Mouse (Mus musculus): ENCODE measurements around the gene Lrp2. TPM values are rescaled to one million over a fixed set of nuclear protein-coding genes. Genes with fewer than 3 reads are reported as not detected.
A peak's percentile ranks its signal among the peaks of the same experiment; 100 is the strongest.

Gene Lrp2
- polyA plus RNA-seq, 1 experiment from 2014 or later = 0.74 TPM

DNA sequence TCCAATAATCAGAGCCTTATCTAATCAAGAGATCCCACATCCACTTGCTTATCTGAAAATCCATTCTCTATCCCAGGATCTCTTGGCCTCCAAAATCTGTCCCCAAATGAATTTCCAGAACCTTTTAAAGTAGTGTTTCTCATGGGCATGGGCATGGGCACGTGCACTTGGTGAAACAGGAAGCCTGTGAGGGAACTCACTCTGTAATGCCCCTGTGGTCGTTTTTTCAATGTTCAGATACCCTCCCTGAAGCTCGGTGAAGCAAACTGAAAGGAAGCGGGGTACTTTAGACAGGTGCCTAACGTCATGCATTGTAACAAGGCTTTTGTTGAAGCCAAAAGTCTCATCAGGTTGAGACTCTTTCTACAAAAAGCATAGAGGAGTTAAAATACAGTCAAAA is 23.1 kb downstream of the Lrp2 start:
- no peak for ATAC-seq (ENCODE audit: insufficient number of reproducible peaks, low FRiP score)
- no peak overlapping the region for H3K4me3 ChIP-seq

DNA sequence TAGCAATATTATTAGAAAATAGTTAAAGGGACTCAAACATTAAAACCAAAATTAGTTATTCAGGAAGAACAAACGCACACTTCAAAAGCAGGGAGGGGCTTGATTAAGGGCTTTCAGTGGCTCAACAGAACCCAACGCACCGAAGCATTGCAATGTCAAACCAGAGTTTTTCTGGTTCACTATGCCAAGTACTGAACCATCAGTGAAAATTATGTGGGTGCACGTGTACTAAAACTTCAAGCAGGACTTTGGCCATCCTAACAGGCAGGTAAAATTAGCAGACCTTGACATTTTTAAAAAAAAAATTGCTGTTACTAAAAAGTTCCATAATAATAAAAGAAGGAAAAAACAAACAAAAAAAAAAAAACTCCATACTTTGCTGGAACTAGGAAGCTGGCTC is 25.6 kb downstream of the Lrp2 start:
- Histone ChIP-seq H3K4me1 (replicated peaks) (peaks cover 7% of the 10 kb centered on the region), H3K4me3 (no peak overlapping the region), H3K9ac (no peak overlapping the region), H3K27me3 (replicated peaks) (no peaks in the 10 kb centered on the region), H3K27ac (ENCODE audit: poor library complexity, severe bottlenecking) (no peak overlapping the region), H3K36me3 (no peaks in the 10 kb centered on the region), H3K9me3 (replicated peaks) (no peaks in the 10 kb centered on the region), H3K4me2 (no peak overlapping the region)
- ATAC-seq (ENCODE audit: insufficient number of reproducible peaks, low FRiP score) = no peak
- 82% methylated on average over 4 of the region's 4 CpGs for WGBS

More for the DNA sequence above, 23.1 kb downstream of the Lrp2 start:
- 53% methylated on average over 5 of the region's 5 CpGs for WGBS
- H3K9me3 ChIP-seq (replicated peaks) = no peaks in the 10 kb centered on the region
- H3K27me3 ChIP-seq (replicated peaks) = no peaks in the 10 kb centered on the region
- H3K4me1 ChIP-seq (replicated peaks) = peaks cover 7% of the 10 kb centered on the region
- H3K27ac ChIP-seq (ENCODE audit: poor library complexity, severe bottlenecking) = no peak overlapping the region
- no peaks in the 10 kb centered on the region for H3K36me3 ChIP-seq
- H3K9ac ChIP-seq = no peak overlapping the region
- no peak overlapping the region for H3K4me2 ChIP-seq

DNA sequence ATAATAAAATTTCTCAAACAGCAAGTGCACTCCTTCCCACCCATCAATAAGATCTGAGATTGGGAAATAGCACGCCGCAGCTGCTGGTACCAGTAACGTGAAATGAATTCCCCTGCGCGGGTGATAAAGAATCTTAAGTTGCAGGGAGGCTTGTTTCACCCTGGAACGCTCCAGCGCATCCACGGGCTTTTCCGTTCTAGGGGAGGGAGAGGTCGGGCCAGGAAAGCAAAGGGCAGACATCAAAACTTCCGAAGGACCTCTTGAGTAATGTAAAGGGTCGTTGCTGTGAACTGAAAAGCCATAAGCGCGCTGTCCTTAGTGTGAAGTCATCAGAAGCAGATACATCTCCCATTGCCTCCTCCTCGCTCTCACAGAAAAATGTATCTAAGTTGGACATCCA is 26.5 kb downstream of the Lrp2 start:
- no peak overlapping the region for H3K4me3 ChIP-seq
- no peak overlapping the region for H3K27ac ChIP-seq (ENCODE audit: poor library complexity, severe bottlenecking)
- 66% methylated on average over 15 of the region's 15 CpGs for WGBS
- peak overlapping the region; percentile 16; the same call in 1 of the 2 replicates for H3K4me2 ChIP-seq
- no peak for ATAC-seq (ENCODE audit: insufficient number of reproducible peaks, low FRiP score)
- H3K9ac ChIP-seq = no peak overlapping the region
- peaks cover 7% of the 10 kb centered on the region for H3K4me1 ChIP-seq (replicated peaks)
- H3K27me3 ChIP-seq (replicated peaks) = no peaks in the 10 kb centered on the region
- no peaks in the 10 kb centered on the region for H3K9me3 ChIP-seq (replicated peaks)
- no peaks in the 10 kb centered on the region for H3K36me3 ChIP-seq

DNA sequence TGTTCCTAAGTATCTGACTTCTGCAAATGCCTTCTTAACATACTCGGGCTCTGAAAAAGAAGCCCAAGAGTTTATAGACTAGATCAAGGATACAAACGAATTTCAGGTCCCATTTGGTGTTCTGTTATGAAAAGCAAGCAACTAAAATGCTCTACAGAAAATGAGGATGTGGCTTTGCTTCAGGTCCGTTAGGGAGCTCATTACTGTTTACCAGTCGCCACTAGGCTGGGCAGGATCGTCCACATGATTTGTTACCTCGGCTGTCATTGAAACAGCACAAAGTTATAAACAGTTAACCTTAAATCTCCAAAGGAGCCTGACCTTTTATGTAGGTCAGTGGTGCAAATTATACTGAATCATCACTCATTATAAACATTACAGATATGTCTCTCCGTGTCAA is 29.2 kb downstream of the Lrp2 start:
- WGBS = 61% methylated on average over 7 of the region's 7 CpGs
- Histone ChIP-seq H3K36me3 (no peaks in the 10 kb centered on the region), H3K4me2 (no peak overlapping the region), H3K4me1 (replicated peaks) (no peaks in the 10 kb centered on the region), H3K27me3 (replicated peaks) (no peaks in the 10 kb centered on the region), H3K9me3 (replicated peaks) (no peaks in the 10 kb centered on the region), H3K4me3 (no peak overlapping the region), H3K27ac (ENCODE audit: poor library complexity, severe bottlenecking) (no peak overlapping the region), H3K9ac (no peak overlapping the region)
- no peak for ATAC-seq (ENCODE audit: insufficient number of reproducible peaks, low FRiP score)

DNA sequence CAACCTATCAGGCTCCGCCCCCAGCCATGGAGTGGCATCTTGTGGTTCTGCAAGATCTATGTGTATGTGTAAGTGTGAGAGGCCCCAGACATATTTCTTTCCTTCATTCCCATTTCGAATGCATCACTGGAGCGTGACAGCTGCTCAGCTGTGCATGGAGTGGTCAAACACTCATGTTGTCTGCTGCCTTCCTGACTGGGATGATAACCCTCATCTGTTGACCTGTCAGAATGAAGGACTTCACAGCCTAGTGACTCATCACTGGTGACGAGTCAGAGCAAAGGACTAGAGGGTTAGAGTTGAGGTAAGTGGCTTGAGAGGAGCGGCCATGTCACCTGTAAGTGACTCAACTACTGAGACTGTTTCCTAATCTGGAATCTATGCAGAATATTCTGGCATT is 34.2 kb downstream of the Lrp2 start:
- Histone ChIP-seq H3K9me3 (replicated peaks) (no peaks in the 10 kb centered on the region), H3K36me3 (no peaks in the 10 kb centered on the region), H3K9ac (no peak overlapping the region), H3K4me2 (no peak overlapping the region), H3K4me1 (replicated peaks) (no peaks in the 10 kb centered on the region), H3K27ac (ENCODE audit: poor library complexity, severe bottlenecking) (no peak overlapping the region), H3K27me3 (replicated peaks) (no peaks in the 10 kb centered on the region), H3K4me3 (no peak overlapping the region)
- 52% methylated on average over 5 of the region's 5 CpGs for WGBS
- ATAC-seq (ENCODE audit: insufficient number of reproducible peaks, low FRiP score) = no peak

DNA sequence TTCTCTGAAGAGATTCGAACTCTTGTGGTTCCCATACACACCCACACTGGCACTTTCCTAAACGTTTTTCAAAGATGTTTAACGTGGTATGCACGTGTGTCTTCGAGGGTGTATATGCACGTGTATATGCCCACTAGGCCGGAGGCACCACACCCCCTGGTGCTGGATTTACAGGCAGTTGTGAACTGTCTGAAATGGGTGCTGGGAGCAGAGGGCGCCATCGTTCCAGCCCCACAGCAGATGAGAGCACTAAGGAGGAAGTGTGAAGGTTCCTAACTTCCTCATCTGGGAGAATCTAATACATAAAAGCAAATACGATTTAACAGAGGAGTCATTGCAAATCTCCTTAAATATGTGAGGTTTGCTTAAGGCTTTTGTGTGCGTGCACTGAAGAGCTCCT is 39.0 kb downstream of the Lrp2 start:
- WGBS = 76% methylated on average over 11 of the region's 11 CpGs
- H3K4me3 ChIP-seq = no peak overlapping the region
- no peaks in the 10 kb centered on the region for H3K4me1 ChIP-seq (replicated peaks)

DNA sequence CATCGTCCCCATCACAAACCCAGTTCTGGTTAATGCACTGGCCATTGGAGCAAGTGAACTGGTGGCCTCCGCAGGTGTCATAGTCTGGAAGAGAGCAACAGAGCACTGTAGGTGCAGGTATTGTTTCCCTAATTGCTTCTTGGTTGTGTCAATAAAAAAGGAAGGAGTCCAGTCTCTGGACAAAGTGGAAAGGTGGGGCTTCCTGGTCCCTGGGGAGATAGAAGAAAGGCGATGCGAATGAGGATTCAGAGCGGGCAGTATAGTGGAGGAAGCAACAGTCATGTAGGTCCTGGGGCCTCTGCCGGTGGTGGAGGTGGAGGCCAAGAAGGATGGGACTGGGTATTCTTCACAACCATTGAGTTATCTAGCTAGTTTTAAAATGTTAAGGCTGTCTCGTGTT is 49.8 kb downstream of the Lrp2 start:
- Histone ChIP-seq H3K27me3 (replicated peaks) (0 out of 2 replicates have a peak, but pooled peaks cover 5% of the 10 kb centered on the region), H3K9me3 (replicated peaks) (no peaks in the 10 kb centered on the region), H3K4me1 (replicated peaks) (peaks cover 12% of the 10 kb centered on the region), H3K4me3 (no peak overlapping the region), H3K9ac (no peak overlapping the region), H3K36me3 (no peaks in the 10 kb centered on the region), H3K4me2 (no peak overlapping the region), H3K27ac (ENCODE audit: poor library complexity, severe bottlenecking) (no peak overlapping the region)
- WGBS = 79% methylated on average over 7 of the region's 7 CpGs
- no peak for ATAC-seq (ENCODE audit: insufficient number of reproducible peaks, low FRiP score)

More for the DNA sequence above, 39.0 kb downstream of the Lrp2 start:
- Histone ChIP-seq H3K36me3 (no peaks in the 10 kb centered on the region), H3K4me2 (no peak overlapping the region), H3K27ac (ENCODE audit: poor library complexity, severe bottlenecking) (no peak overlapping the region), H3K9me3 (replicated peaks) (no peaks in the 10 kb centered on the region), H3K27me3 (replicated peaks) (no peaks in the 10 kb centered on the region), H3K9ac (no peak overlapping the region)
- ATAC-seq (ENCODE audit: insufficient number of reproducible peaks, low FRiP score) = no peak

DNA sequence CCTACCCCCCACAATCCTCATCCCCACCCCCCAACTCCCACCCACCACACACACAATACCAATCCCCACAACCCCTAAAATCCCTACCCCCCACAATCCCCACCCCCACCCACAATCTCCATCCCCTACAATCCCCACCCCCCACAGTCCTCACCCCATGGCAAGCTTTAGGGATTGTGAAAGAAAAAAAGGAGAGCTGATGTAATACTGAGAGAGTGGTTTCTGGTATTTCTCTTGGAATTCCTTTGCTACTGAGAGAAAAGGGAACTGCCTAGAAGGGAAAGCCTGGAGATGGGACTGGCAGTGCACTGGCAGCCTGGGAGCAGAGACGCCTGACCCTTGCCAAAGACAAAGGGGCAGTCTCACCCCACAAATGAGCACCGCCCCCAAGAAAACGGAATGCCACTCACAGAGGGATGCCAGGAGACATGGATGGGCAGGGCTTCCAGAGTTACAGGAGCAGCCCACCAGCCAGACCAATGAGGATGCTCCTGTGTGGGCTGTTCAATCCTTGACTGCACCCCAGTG is 54.3 kb downstream of the Lrp2 start:
- Histone ChIP-seq H3K27ac (ENCODE audit: poor library complexity, severe bottlenecking) (no peak overlapping the region), H3K9me3 (replicated peaks) (no peaks in the 10 kb centered on the region)

DNA sequence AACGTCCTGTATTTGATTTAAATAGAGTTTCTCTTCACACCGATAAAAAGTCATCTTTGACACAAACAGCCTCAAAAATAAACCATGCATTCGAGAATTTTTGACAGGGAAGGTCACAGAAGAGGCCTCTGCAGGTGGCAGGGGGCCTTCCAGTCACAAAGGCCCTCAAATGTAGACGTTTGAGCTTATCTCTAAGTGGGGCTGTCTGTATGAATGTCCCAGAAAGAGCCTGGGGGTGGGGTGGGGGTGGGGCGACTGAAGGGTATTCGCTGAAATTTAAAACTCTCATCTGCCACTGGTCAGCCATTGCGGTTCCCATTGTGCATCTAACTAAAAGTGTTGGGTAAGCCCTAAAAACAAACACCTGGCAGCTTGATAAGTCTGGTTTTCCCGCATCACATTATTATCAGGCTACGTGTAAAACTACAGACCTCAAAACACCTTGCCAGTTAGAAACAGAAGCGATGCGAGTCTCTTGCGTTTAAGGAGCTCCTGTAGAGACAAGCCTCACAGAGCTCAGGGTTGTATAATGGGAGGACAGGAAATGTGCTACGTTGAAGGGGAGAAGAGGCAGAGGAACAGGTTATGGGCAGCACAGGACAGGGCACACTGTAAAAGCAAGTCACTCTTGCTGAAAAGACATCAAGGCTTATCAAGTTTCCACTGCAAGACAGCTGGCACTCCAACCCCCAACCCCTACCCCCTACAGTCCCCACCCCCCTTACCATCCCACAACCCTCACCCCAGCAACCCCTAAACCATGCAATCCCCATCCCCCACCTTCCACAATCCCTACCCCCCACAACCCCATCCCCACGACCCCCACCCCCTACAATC is 55.0 kb downstream of the Lrp2 start:
- 8% methylated on average over 14 of the region's 14 CpGs for WGBS
- peak overlapping the region; percentile 24 for H3K4me2 ChIP-seq
- H3K27ac ChIP-seq (ENCODE audit: poor library complexity, severe bottlenecking) = no peak overlapping the region
- 0 out of 2 replicates have a peak, but pooled peaks cover 5% of the 10 kb centered on the region for H3K27me3 ChIP-seq (replicated peaks)
- 0 out of 2 replicates have a peak, but pooled peaks have one; percentile 22 for ATAC-seq (ENCODE audit: insufficient number of reproducible peaks, low FRiP score)
- peaks cover 23% of the 10 kb centered on the region for H3K4me1 ChIP-seq (replicated peaks)
- H3K36me3 ChIP-seq = no peaks in the 10 kb centered on the region
- no peak overlapping the region for H3K4me3 ChIP-seq
- no peak overlapping the region for H3K9ac ChIP-seq
- no peaks in the 10 kb centered on the region for H3K9me3 ChIP-seq (replicated peaks)

More for the DNA sequence above, 54.3 kb downstream of the Lrp2 start:
- Histone ChIP-seq H3K36me3 (no peaks in the 10 kb centered on the region), H3K27me3 (replicated peaks) (0 out of 2 replicates have a peak, but pooled peaks cover 5% of the 10 kb centered on the region), H3K9ac (no peak overlapping the region), H3K4me2 (no peak overlapping the region), H3K4me1 (replicated peaks) (peaks cover 23% of the 10 kb centered on the region), H3K4me3 (no peak overlapping the region)
- 33% methylated on average over 3 of the region's 3 CpGs for WGBS
- ATAC-seq (ENCODE audit: insufficient number of reproducible peaks, low FRiP score) = peak; percentile 33; the same call in 1 of the 2 replicates

DNA sequence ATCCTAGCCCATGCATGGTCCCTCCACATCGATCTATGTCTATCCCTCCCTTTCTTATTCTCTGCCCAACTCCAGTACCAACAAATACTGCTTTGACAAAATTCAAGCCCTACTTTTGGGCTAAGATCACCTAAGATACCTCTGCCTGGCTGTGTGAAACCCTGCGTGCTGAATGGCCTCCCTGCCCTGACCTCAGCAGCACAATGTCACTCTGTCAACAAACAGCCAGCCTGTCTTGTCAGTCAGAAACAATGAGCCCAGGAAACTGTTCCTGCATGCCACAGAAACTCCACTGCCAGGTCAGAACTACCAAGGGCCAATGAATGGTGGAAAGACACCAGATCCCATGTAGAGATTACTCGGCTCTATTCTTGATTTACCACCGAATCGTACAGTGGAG is 55.7 kb downstream of the Lrp2 start:
- H3K36me3 ChIP-seq = no peaks in the 10 kb centered on the region

DNA sequence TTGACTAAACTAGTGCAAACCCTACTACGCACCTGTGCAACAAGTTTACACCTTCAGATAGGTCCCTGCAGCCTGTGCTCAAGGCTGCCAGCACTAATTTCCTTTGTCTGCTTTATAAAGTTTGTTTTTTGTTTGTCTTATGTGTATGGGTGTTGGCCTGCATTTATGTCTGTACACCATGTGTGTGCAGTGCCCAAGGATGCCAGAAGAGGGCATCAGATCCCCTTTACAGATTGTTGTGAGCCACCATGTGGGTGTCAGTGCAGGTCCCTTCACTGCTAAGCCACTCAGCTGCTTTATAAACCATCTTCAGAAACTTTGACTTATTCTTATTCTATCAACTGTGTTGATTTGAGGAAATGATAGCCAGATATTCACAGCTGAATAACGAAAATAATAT is 65.6 kb downstream of the Lrp2 start:
- Histone ChIP-seq H3K4me1 (replicated peaks) (no peaks in the 10 kb centered on the region), H3K9ac (no peak overlapping the region), H3K9me3 (replicated peaks) (no peaks in the 10 kb centered on the region), H3K36me3 (no peaks in the 10 kb centered on the region), H3K4me2 (no peak overlapping the region), H3K27me3 (replicated peaks) (no peaks in the 10 kb centered on the region), H3K4me3 (no peak overlapping the region), H3K27ac (ENCODE audit: poor library complexity, severe bottlenecking) (no peak overlapping the region)
- ATAC-seq (ENCODE audit: insufficient number of reproducible peaks, low FRiP score) = no peak
- 84% methylated on average over 2 of the region's 2 CpGs for WGBS

More for the DNA sequence above, 55.7 kb downstream of the Lrp2 start:
- no peak overlapping the region for H3K4me3 ChIP-seq
- H3K4me1 ChIP-seq (replicated peaks) = peaks cover 23% of the 10 kb centered on the region
- 0 out of 2 replicates have a peak, but pooled peaks cover 5% of the 10 kb centered on the region for H3K27me3 ChIP-seq (replicated peaks)
- H3K9ac ChIP-seq = no peak overlapping the region
- H3K27ac ChIP-seq (ENCODE audit: poor library complexity, severe bottlenecking) = no peak overlapping the region
- H3K4me2 ChIP-seq = peak overlapping the region; percentile 24; the same call in 1 of the 2 replicates
- 38% methylated on average over 5 of the region's 5 CpGs for WGBS
- no peak for ATAC-seq (ENCODE audit: insufficient number of reproducible peaks, low FRiP score)
- H3K9me3 ChIP-seq (replicated peaks) = no peaks in the 10 kb centered on the region
